Mouse (Mus musculus) right cerebral cortex, postnatal 36 days (tissue): Measurements from ENCODE around the gene Akr7a5.

Experiments used
- DNase-seq, 2 experiments: peaks; one replicate each; pipeline ENCODE4 v3.0.0; 2022; ENCODE audit warnings: low spot score in 2 of 2, mixed read lengths in 1 of 2

The Akr7a5 gene

GRCm38 (mm10) chr4:139298671-139299366 lies 11.7 kb upstream of the Akr7a5 start:
- DNase-seq, result no peak

DNA sequence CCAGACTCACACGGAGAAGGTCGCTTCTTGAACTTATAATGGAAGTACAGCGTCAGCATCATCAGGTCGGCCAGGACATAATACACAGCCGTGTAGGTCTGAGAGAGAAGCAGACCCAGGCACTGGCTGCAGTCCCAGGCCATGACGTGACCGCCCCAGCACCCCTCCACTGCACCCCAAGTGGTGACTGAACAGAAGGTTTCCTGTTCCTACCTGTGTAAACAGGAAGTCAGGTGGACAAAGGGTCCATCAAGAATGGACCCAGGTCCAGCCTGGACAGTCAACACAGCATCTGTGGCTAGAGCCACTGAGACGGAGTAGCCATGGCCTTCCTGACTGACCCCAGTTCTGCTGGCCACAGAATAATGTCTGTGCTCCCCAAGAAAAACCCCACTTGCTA lies 8.8 kb upstream of the Akr7a5 start:
- no peak for DNase-seq

GRCm38 (mm10) chr4:139302241-139302640 lies 8.3 kb upstream of the Akr7a5 start:
- no peak for DNase-seq

DNA sequence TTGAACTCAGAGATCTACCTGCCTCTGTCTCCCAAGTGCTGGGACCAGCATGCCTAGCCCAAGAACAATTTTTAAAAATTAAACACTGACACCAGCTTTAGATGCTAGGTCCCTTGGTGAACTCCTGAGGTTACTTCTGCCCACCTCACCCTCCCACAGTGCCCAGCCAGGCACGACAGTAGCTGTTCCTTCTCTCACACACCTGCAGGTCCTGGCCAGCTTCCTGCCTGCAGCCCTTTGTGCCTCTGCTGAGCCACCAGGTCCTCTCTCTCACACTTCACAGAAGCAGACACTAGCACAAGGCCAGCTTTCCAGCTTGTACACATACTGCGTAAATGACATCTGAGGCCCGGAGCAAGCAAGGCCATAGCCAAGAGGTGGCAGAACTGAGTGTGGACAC lies 5.0 kb upstream of the Akr7a5 start:
- no peak for DNase-seq

- no peak for DNase-seq
These were observed 2.6 kb upstream of the Akr7a5 start for GRCm38 (mm10) chr4:139307916-139308315.

GRCm38 (mm10) chr4:139309651-139310050 lies 893 bp upstream of the Akr7a5 start:
- no peak for DNase-seq

DNA sequence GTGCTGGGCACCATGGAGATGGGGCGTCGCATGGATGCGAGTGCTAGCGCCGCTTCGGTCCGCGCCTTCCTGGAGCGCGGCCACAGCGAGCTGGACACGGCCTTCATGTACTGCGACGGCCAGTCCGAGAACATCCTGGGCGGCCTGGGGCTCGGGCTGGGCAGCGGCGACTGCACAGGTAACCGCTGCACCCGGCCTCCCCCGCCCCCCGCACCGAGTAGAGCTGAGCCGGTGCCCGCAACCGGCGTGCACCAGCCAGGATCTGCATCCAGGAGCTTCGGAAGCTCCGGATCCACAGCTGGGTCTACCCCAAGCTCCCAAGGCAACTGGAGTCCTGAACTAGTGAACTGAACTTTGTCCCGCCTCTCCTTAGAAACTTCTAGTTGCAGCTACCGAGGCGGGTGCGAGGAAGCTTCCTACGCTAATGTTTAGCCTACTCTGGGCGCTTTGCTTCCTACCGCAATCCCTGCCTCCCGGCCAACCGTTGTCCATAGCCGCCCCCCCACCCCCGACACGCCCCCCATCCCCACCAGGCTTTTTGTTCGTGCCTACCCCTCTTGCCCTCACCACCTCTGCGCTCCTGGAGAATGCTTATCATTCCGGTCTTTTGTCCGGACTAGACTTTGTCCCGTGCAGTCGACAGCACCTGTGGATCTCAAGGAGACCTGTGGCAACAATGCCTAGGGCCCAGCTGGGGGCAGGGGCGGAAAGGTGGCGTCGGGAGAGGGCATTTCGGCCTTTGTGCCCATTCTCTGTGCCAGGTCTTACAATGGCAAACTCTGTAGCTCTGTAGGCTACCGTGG lies 556 bp downstream of the Akr7a5 start:
- no peak for DNase-seq

DNA sequence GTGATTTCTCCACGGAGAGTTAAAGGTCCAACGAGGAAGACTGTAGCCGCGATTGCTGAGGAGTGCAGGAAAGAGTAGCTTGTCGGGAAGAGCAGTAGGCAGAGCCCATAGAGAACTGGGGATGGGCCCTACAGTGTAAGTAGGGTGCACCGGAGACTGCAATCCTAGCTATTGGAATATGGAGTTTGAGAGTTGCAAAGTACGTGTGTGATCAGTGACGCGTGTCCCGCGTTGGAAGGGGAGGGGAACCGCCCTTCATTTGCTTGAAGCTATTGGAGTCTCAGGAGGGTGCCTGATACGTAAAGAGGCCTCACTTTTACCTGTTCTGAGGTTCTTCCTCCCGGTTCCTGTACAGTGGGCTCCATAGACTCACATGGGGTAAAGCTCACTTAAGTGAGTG lies 1.2 kb downstream of the Akr7a5 start:
- no peak for DNase-seq

- no peak for DNase-seq
These were observed 2.1 kb downstream of the Akr7a5 start for GRCm38 (mm10) chr4:139312632-139313031.

GRCm38 (mm10) chr4:139318449-139318848 lies 7.9 kb downstream of the Akr7a5 start:
- no peak for DNase-seq

DNA sequence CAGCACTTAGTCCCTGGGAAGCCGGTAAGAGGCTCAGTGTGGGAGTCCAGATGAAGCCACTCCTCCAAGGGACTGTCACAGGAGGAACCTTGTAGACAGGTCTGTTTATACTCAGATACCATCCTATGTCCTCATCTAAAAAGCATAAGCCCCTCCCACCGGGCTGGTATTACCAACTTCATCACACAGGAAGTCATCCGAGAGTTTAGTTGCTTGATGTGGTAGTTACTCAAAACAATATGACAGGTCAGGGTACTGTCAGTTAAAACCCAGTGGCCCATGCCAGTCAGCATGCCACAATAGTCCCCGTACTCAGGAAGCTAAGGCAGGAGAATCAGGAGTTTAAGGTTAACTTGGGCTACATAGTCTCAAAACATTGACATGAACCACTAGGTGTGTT lies 9.2 kb downstream of the Akr7a5 start:
- DNase-seq, result no peak

DNA sequence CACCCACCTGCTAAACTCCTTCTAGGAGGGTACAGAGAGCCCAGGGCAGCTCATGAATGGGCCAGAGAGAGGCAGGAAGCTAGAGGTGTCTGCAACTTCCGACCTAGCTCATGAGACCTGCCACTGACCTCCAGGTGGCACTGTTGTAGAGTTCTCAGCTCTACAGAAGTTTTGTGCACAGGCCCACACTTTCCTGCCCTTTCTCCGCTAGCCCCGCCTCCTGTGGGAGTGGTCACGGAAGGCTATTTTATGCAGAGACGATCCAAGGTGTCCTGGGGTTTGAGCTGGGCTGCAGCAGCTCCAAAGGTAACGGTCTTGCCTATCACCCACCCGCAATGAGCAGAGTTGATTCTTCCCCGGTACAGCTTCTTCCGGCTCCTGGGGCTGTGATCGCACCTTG lies 20.1 kb downstream of the Akr7a5 start:
- no peak for DNase-seq

- DNase-seq, result no peak
These were observed 24.2 kb downstream of the Akr7a5 start for GRCm38 (mm10) chr4:139334631-139335295.

DNA sequence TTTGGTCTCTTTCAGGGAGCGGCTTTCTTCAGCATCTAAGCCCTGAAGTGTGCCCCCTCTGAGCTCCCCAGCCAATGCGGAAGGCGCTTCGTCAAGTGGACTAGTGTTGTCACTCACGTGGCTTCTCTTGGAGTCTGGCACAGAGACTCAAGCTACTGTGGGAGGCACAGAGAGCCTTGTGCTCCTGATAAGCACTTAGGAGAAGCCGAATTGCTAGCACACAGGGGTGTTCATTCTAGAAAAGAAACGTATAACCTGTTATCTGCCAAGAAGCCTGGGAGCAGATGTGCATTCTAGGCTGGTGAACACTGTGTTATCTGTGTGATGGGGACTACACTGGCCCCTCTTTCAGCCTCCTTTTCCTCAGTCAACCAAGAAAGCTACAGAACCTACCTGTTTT lies 25.0 kb downstream of the Akr7a5 start:
- DNase-seq, result no peak

GRCm38 (mm10) chr4:139336822-139337483 lies 26.4 kb downstream of the Akr7a5 start:
- DNase-seq, result peak in 1 of 2 experiments; percentile 24

GRCm38 (mm10) chr4:139338145-139338544 lies 27.6 kb downstream of the Akr7a5 start:
- DNase-seq, result no peak

DNA sequence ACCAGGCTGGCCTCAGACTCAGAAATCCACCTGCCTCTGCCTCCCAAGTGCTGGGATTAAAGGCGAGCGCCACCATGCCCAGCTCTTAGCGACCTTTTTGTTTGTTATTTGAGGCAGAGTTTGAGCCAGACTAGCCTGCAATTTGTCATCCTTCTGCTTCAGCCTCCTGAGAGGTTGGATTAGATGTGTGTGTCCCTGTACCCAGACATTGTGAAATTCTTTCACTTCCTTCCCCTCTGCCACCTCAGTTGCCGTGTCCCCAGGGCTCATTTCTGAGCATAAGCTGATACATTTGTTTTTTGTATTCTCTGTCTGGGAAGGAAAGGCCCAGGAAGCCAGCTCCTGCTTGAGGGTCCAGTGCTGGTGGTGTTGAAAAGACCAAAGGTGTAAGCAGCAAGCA lies 30.3 kb downstream of the Akr7a5 start:
- DNase-seq, result no peak

DNA sequence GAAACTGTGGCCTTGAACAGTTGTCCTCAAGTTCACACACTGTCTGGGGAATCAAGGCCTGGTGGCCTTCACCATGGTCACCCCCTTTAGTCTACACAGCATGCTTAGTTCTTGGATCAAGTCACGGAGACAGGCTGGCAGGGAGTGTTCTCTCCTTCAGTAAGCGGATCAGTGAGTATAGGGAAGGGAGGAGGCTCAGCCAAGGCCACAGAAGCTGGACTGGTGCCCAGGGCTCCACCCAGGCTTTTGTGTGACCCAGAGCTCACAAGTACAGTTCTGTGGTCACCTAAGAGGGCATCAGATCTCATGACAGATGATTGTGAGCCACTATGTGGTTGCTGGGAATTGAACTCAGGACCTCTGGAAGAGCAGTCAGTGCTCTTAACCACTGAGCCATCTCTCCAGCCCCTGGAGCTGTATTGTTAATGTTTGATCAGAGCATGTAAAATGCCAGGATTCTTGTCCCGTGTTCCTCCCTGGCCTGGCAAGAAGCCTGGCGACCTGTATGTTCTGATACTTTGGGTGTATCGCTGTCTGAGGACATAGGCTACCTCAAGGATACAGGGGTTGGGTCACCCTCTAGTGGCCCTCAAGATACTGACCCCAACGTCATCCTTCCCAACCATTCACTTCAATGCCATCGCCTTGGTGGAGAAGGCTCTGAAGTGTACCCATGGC lies 31.2 kb downstream of the Akr7a5 start:
- DNase-seq, result no peak

- DNase-seq, result peak; percentile 14 to 19
These were observed 33.2 kb downstream of the Akr7a5 start for GRCm38 (mm10) chr4:139343718-139344117.

DNA sequence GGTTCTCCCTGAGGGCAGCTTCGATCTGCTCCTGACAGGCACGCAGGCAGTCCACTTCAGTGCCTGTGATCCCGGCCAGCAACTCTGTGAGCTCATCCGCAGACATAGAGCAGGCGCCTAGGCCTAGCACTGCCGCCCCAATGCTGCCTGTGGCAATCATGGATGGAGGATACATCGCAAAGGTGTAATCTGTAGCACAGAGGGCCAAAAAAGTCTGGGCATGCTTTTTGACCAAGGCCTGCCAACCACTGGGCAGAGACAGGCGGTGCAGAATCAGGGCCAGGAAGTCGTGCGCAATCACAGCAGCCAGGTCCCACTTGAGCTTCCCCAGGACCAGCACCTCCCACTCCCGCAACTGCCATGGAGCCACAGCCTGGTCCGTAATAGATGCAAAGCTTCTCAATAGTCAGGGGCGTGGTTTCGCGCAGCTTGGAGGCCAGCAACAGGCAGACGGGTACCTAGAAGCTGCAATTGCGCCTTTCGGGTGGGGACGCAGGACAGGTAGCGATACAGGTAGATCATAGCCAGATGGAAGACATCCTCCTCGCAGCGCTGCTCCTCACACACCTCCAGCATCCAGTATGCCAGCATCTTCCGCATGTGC lies 35.0 kb downstream of the Akr7a5 start:
- DNase-seq, result no peak
